Mouse (Mus musculus) kidney, postnatal 0 days (tissue): ENCODE measurements around the gene Lgals2. TPM values are rescaled to one million over a fixed set of nuclear protein-coding genes. Genes with fewer than 3 reads are reported as not detected.

Experiments used
- ATAC-seq: fragments of 200-750 bp; cut with Nextera tagmentation; replicated peaks from 2 replicates; pipeline ENCODE4 v1.8.0; 2017; ENCODE audit warnings: low read depth, moderate number of reproducible peaks, moderate TSS enrichment, moderate library complexity; ENCODE audit not compliant: low FRiP score
- DNase-seq: peaks from one replicate; pipeline ENCODE4 v3.0.0-alpha.2; 2016; ENCODE audit warnings: low spot score
- H3K27ac ChIP-seq: fragments of 300-500 bp; sonication (generic); 2 replicates; pipeline ENCODE4 v1.5.1; 2014; ENCODE audit warnings: mild to moderate bottlenecking
- H3K27me3 ChIP-seq: fragments of 300-500 bp; sonication (generic); 2 replicates; pipeline ENCODE4 v1.6.1; 2014; ENCODE audit warnings: low read length, mixed read lengths; ENCODE audit not compliant: insufficient read depth
- H3K36me3 ChIP-seq: fragments of 300-500 bp; sonication (generic); 2 replicates; pipeline ENCODE4 v1.6.1; 2014; ENCODE audit warnings: low read length, mixed read lengths; ENCODE audit not compliant: insufficient read depth
- H3K4me1 ChIP-seq: fragments of 300-500 bp; sonication (generic); replicated peaks from 2 replicates; pipeline ENCODE4 v1.6.1; 2014; ENCODE audit warnings: antibody characterized with exemption, low read length, mixed read lengths; ENCODE audit not compliant: insufficient read depth
- H3K4me2 ChIP-seq: fragments of 300-500 bp; sonication (generic); 2 replicates; pipeline ENCODE4 v1.6.1; 2014; ENCODE audit warnings: mild to moderate bottlenecking, low read length, moderate library complexity, mixed read lengths
- H3K4me3 ChIP-seq: fragments of 300-500 bp; sonication (generic); replicated peaks from 2 replicates; pipeline ENCODE4 v1.5.1; 2014; ENCODE audit warnings: low read depth, low read length
- H3K9ac ChIP-seq: fragments of 300-500 bp; sonication (generic); 2 replicates; pipeline ENCODE4 v1.6.1; 2014; ENCODE audit warnings: low read depth, low read length
- H3K9me3 ChIP-seq: fragments of 300-500 bp; sonication (generic); replicated peaks from 2 replicates; pipeline ENCODE4 v1.6.1; 2016; ENCODE audit warnings: low read length, inconsistent platforms, mixed read lengths
- CTCF ChIP-seq: IDR thresholded peaks from 2 replicates; pipeline ENCODE4 v1.5.1; 2016; ENCODE audit warnings: antibody characterized with exemption, low read depth, mild to moderate bottlenecking, moderate library complexity
- WGBS: fragments of 180-500 bp; shearing (Covaris S2); extraction: QIAGEN DNeasy Blood & Tissue Kit; methylation state at CpG from one replicate; pipeline ENCODE4 v1.1.7; 2014; 5-methylcytosine and 5-hydroxymethylcytosine counted together
- polyA plus RNA-seq: library from polyadenylated mRNA; unstranded; fragments of >200 nt; fragmentation: Nextera tagmentation; extraction: Ambion mirVana; gene quantifications from 2 replicates; pipeline ENCODE4 v1.2.1, GENCODE M21; 2015

Lgals2 gene
- polyA plus RNA-seq, result 0.91 and 1.2 TPM in 2 replicates

GRCm38 (mm10) chr15:78855303-78855965 lies at the start of gene Lgals2:
Lgals2 (minus strand) TSS chr15:78855529.
- Histone ChIP-seq H3K4me2 (no peak within 1 kb of the TSS), H3K36me3 (no peaks in the 10 kb centered on the region), H3K9ac (no peak within 1 kb of the TSS), H3K27me3 (no peaks in the 10 kb centered on the region), H3K27ac (no peak within 1 kb of the TSS), H3K4me1 (0 out of 2 replicates have a peak, but pooled peaks cover 3% of the 10 kb centered on the region), H3K4me3 (no peak within 1 kb of the TSS), H3K9me3 (no peaks in the 10 kb centered on the region)
- WGBS, result 62% methylated on average over 8 of the region's 8 CpGs
- TF ChIP-seq CTCF, result no peak
- ATAC-seq (no peak), DNase-seq (no peak)

GRCm38 (mm10) chr15:78903243-78903642 lies 47.9 kb upstream of the Lgals2 start:
- H3K4me2 ChIP-seq, result no peak overlapping the region
- H3K9ac ChIP-seq, result no peak overlapping the region
- ATAC-seq (peak; percentile 22; the same call in 1 of the 2 replicates), DNase-seq (peak; percentile 90)
- no peaks in the 10 kb centered on the region for H3K9me3 ChIP-seq
- peaks cover 23% of the 10 kb centered on the region; the same call in 1 of the 2 replicates for H3K4me1 ChIP-seq
- 2% methylated on average over 2 of the region's 2 CpGs for WGBS
- peak; percentile 92 for TF ChIP-seq CTCF
- no peaks in the 10 kb centered on the region for H3K27me3 ChIP-seq
- H3K4me3 ChIP-seq, result no peak overlapping the region
- H3K36me3 ChIP-seq, result peaks cover 35% of the 10 kb centered on the region
- no peak overlapping the region for H3K27ac ChIP-seq

- DNase-seq (no peak), ATAC-seq (no peak)
- Histone ChIP-seq H3K36me3 (peaks cover 24% of the 10 kb centered on the region), H3K9me3 (no peaks in the 10 kb centered on the region), H3K27ac (0 out of 2 replicates have a peak overlapping the region, but pooled peaks have one; percentile 75), H3K4me2 (peak overlapping the region; percentile 83), H3K4me1 (peaks cover 28% of the 10 kb centered on the region; the same call in 1 of the 2 replicates), H3K9ac (peak overlapping the region; percentile 72; the same call in 1 of the 2 replicates), H3K27me3 (no peaks in the 10 kb centered on the region), H3K4me3 (0 out of 2 replicates have a peak overlapping the region, but pooled peaks have one; percentile 77)
- no peak for TF ChIP-seq CTCF
- WGBS, result 52% methylated on average over 8 of the region's 8 CpGs
Measured at GRCm38 (mm10) chr15:78901422-78901789, 46.1 kb upstream of the Lgals2 start.

- H3K9me3 ChIP-seq, result no peaks in the 10 kb centered on the region
- H3K27ac ChIP-seq, result peak overlapping the region; percentile 75
- ATAC-seq (no peak), DNase-seq (no peak)
- H3K27me3 ChIP-seq, result no peaks in the 10 kb centered on the region
- H3K4me1 ChIP-seq, result peaks cover 28% of the 10 kb centered on the region; the same call in 1 of the 2 replicates
- H3K36me3 ChIP-seq, result peaks cover 18% of the 10 kb centered on the region; the same call in 1 of the 2 replicates
- H3K4me2 ChIP-seq, result peak overlapping the region; percentile 83
- WGBS, result 15% methylated on average over 18 of the region's 18 CpGs
- no peak for TF ChIP-seq CTCF
- H3K9ac ChIP-seq, result peak overlapping the region; percentile 72
- H3K4me3 ChIP-seq, result peak overlapping the region; percentile 77
Measured at GRCm38 (mm10) chr15:78900585-78901421, 45.5 kb upstream of the Lgals2 start.

- Histone ChIP-seq H3K4me3 (peak within 1 kb of the TSS; percentile 77), H3K27me3 (no peaks in the 10 kb centered on the region), H3K4me2 (peak within 1 kb of the TSS; percentile 83), H3K9ac (peak within 1 kb of the TSS; percentile 72), H3K9me3 (no peaks in the 10 kb centered on the region), H3K36me3 (peaks cover 10% of the 10 kb centered on the region; the same call in 1 of the 2 replicates), H3K27ac (peak within 1 kb of the TSS; percentile 75), H3K4me1 (peaks cover 28% of the 10 kb centered on the region; the same call in 1 of the 2 replicates)
- WGBS, result 1% methylated on average over 46 of the region's 47 CpGs
- DNase-seq (peak; percentile 86), ATAC-seq (no peak)
- TF ChIP-seq CTCF, result no peak
Measured at GRCm38 (mm10) chr15:78899740-78900584, 44.6 kb upstream of the Lgals2 start, which contains the start of gene Sh3bp1. Sh3bp1 (plus strand) TSS chr15:78899768.
